Mouse (Mus musculus) B cell, adult 2 months (primary cell): ENCODE measurements around the gene Zfp445.
"Not testable (repeated sequence)": the region's sequence is repeated elsewhere in the genome, so short reads cannot be mapped to it uniquely, and the experiment has no call there.

Experiments used
- DNase-seq, 2 experiments: peaks; one replicate each; pipeline ENCODE4 v3.0.0; 2022

The Zfp445 gene

DNA sequence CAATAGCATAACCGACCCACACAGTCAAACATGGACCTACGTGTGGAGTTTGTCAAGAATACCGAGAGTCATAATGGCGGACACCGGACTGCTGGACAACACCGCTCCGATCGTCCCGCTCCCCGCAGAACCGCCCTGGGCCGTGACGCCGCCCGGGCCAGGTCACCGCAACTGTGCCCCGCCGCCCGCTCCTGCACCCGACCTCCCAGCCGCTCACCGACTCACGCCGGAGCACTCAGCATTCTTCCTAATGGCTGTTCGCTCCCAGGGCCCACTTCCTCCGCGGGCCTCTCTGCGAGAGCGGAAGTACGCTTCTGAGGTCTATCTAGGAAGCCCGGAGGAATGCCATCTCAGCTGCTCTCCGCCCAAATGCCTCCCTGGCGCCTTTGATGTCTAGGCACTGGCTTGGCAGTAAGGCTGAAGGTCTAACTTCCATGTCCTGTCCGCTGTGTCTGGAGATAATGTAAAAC is at the start of gene Zfp445:
Zfp445 (minus strand) TSS at position 310 of the 470 bp plus-strand sequence.
- peak; percentile 85 to 86 for DNase-seq

DNA sequence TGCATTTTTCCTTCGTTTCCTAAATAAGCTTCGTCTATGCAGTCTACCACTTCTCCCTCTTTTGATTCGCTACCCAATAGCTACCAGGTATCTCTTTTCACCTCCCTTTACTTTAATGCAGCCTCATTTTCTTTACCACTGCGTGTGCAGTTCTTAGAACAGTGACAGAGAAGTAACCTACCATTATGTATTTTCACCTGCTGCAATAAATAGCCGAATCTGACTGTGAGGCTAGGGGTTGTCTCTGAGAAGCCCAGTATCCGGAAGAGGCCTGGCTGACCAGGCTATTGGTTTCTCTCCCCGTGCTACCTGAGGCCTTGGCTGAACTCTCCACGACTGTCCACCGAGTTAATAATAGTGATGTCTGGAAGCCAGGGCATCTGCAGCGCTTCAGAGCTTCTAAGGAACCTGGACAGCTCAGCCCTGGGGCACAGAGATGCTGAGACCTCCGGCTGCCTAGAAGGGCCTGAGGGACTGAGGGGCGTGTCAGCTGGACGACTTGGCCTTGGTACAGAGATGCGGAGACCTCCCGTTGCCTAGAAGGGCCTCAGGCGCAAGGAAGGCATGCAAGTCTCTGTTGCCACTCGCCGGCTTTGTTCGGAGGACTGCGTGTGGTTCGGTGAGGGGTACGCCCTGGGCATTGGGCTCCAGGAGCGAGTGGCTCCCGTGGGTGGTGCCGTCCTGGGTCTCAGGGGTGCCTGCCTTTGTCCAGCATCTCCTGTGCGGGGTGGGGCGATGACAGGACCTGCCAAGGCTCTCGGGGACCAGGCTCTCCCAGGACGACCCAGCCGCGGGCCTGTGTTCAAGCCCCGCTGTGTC is 37.1 kb upstream of the Zfp445 start:
- peak in 1 of 2 experiments; percentile 8 for DNase-seq

- DNase-seq = no peak
Observed at GRCm38 (mm10) chr9:122901047-122901446, 35.2 kb upstream of the Zfp445 start.

DNA sequence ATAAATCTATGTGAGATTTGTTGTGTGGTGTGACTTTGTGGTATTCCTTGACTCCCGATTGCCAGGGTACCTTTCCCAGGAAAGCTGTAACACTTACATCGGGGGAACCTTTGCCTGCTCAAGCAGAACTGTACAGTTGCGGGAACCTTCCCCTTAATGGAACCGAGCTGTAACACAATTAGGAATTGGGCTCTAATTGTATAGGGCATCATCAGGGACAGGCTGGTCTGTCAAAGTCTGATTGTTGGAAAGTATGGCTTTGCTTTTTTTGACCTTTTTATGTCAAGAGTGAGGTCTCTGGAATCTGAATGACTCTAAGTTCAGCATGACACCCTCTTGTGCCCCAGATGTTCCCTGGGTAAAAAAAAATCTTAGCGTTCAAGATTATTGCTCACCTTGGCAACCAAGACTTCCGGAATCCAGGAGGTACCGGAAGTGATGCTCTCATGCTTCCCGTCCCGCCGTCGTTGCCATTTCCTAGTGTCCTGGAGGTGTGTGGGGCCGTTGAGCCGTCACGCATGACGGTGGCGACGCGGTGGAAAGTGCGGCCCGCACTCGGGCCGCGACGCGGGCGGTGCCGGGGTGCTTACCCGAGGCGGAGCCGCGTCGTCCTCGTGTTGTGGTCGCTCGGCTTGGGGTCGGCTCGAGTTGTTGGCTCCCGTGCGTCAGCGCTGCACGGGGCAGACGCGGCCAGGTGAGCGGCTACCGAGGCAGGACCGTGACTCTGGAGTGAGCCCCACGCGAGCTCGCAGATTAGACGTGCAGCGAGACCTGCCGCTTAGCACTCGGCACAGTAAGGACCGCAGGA is 20.8 kb upstream of the Zfp445 start:
- peak; percentile 71 to 75 for DNase-seq

GRCm38 (mm10) chr9:122885385-122885784 is 19.6 kb upstream of the Zfp445 start, which contains the start of gene Zkscan7:
Gene Zkscan7 (plus strand): TSS chr9:122885685.
- no peak for DNase-seq

DNA sequence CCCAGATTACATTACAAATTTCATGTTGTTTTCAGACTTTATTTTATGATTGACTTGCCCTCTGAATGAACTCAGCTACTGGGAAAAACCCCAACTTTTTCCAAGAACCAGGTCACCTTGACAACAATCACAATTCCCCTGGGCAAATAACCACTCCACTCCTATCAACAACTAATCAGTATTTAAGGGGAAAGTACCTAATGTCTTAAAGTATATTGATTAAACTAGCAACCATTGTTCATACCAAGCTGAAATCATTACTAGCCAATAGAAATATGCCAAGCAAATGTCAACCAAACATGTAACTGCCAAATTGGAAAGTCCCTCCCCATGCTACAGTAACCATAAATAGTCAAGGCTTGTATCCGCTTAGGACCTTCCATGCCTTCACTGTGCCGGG is 9.3 kb upstream of the Zfp445 start:
- DNase-seq = no peak

DNA sequence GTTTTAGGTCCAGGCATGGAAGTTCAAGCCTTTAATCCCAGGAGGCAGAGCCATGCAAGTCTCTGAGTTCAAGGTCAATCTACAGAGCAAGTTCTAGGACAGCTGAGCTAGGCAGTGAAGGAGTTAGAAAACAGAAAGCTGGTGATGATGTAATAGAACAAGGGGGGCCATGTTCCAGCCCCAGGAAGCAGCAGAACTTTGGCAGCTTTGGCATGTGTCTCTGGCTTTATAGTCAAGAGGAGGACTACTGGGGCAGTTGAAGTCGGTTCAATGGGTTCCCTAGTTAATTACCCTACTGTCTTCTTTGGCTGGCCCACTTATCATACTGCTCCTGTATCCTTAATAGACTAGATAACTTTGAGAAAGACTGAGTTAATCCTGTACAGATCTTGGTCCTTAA is 8.8 kb upstream of the Zfp445 start:
- no peak for DNase-seq

DNA sequence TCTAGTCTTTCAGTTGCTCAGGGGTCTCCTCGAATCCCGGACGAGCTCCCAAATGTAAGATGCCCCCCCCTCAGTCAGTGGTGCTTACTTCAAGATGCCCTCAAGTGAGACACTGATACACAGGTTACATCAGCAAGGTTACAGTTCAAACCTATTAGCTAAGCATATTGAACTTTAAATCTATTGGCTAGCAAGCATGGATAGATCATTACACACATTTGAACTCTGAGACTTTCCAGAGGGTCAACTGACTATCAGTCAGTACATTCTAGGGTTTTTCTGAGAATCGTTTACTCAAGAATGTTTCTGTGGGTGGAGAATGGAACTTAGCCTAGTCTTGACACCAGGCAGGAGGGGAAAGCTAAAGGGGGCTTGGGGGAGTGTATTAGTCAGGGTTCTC is 6.8 kb upstream of the Zfp445 start:
- no peak for DNase-seq

DNA sequence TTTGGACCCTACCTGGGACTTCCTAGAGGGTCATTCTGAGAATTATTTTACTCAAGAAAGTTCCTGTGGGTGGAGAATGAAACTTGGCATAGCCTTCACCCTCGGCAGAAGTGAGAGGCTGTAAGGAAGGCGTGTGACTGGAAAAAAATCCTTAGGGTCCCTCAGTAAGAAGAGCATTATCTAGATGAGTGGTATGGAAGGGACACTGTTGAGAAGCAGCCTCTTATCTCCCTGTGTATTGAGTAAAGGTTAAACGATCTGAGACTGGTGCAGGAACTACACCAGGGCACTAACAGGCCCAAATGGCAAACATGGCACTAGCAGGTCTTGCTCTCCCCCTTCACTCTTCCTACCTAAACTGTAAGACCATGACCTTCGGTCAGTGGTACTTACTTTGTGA is 386 bp upstream of the Zfp445 start:
- DNase-seq = no peak

DNA sequence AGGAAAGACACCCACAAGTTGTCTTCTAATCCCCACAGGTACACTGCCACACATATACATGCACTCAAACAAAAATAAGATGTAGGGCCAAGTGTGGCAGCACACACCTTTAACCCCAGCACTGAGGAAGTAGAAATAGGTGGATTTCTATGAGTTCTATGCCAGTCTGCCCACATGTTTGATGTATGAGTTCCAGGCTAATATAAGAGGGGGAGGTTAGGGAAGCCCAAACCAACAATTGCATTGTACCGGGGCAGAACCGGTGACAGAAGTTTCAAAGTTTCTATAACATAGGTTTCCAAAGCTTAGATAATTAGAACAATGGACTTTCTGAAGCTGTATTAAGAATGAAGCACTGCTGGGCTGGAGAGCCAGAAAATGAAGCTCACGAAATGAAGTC is 958 bp downstream of the Zfp445 start:
- no peak for DNase-seq

- no peak for DNase-seq
Observed at GRCm38 (mm10) chr9:122863731-122864130, 2.1 kb downstream of the Zfp445 start.

DNA sequence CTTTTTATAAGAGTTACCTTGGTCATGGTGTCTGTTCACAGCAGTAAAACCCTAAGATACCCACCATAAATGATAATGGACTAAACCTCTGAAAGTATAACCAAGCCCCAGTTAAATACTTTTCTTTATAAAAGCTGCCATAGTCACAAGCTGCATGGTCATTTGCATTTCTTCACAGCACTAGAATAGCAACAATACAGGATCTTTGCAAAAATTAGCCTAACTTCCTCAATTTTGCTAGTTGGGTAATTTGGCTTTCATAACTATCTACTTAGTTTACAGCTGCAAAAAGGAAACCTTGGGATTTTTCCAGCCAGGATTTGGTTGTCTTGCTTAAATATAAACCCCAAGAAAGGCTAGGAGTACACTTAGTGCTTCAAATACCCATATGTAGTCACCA is 5.1 kb downstream of the Zfp445 start:
- DNase-seq = no peak

DNA sequence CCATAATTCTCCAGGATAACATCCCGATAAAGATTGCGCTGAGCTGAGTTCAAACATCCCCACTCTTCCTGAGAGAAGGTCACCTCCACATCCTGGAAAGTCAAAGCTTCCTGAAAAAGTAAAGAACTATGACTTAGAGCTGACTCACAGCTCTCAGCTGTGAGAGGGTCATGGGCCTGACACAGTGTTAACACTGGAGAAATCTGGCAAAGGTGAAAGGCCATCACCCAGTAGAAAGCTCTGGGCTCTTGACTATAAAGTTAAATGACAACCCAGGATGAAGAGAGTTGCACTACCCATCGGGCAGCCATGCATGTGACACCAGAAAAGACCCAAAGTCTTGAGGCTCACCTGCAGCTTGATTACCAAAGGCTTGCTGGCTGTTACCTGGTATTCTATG is 9.1 kb downstream of the Zfp445 start:
- no peak for DNase-seq

DNA sequence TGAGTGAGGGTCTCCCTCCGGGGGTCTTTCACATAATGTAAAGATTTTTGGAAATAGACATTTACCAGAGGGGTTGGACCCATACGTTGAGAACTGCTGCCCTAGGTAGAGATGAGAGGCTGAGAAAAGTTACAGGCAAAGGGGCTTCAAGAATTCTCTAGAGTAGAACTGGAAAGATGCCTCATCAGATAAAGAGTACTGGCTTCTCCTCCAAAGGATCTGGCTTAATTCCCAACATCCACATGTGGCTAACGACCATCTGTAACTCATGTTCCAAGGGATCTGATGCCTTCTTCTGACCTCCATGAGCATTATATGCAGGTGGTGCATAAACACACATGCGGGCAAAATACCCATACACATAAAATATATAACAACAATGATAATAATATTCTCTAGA is 10.2 kb downstream of the Zfp445 start:
- no peak for DNase-seq

- not testable (repeated sequence) for DNase-seq
Observed at GRCm38 (mm10) chr9:122855141-122855540, 10.7 kb downstream of the Zfp445 start.

DNA sequence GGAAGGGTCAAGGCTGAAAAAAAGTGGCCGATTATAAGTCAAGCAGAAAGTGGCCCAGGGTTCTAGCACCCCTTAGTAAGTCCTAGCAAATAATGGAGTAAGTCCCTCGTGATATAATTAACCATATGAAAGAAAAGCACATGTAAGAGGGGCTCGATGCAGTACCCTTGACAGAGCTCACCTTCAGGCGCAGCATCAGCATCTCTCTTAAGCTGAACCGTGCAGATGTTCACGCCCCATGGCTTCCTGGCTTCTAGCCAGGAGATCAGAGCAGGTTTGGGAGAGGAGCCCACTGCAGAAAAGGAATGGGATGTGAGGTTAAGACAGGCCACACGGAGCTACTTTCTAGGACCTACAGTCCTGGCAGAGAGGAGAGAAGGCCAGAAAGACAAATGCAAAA is 11.3 kb downstream of the Zfp445 start:
- DNase-seq = no peak

DNA sequence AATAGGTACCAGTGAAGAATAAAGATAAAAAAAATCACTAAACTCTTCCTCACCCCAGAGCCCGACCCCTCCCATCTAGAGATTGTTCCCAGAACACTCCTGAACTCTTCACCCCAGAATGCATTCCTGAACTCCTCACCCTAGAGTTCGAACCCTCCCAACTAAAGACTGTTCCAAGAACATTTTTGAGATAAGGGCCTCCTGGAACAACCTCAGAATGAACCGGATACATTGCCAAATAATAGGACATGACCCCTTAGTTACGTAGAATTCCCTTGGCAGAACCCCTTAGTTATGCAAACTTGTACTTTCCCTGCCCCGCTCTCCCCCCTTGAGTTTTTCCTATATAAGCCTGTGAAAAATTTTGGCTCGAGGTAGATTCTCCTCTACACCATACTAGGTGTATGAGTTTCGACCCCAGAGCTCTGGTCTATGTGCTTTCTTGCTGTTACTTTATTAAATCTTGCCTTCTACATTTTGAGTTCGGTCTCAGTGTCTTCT is 17.9 kb downstream of the Zfp445 start:
- DNase-seq = not testable (repeated sequence)

GRCm38 (mm10) chr9:122846156-122846555 is 19.6 kb downstream of the Zfp445 start:
- DNase-seq = no peak

- no peak for DNase-seq
Observed at GRCm38 (mm10) chr9:122845621-122846020, 20.2 kb downstream of the Zfp445 start.

- no peak for DNase-seq
Observed at GRCm38 (mm10) chr9:122843760-122844159, 22.0 kb downstream of the Zfp445 start, which contains the start of gene Gm35549. Gene Gm35549 (minus strand): TSS chr9:122844035.

GRCm38 (mm10) chr9:122837680-122838079 is 28.1 kb downstream of the Zfp445 start:
- DNase-seq = peak; percentile 24 to 25

- no peak for DNase-seq
Observed at GRCm38 (mm10) chr9:122837216-122837615, 28.6 kb downstream of the Zfp445 start.

DNA sequence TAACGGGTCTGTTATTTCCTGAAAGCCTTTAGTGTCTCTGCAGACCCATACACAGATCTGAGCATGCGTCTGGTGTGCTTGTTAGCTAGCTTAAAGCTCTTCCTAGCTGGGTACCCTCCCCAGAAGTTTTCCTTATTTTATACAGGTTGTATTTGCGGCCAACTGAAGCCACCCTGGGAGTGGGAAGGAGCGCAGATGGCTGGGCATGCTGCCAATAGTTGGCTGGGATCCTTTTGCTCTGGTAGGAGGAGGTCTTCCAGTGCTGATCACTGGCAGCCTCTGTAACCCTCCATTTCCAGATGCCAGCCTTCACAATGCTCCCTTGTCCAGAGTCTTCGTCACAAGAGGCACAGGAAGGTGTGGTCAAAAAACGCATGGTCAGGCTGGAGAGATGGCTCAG is 29.0 kb downstream of the Zfp445 start:
- no peak for DNase-seq

GRCm38 (mm10) chr9:122836126-122836525 is 29.7 kb downstream of the Zfp445 start:
- DNase-seq = no peak
